Mouse (Mus musculus): ENCODE measurements around the gene Kiss1r. TPM values are rescaled to one million over a fixed set of nuclear protein-coding genes. Genes with fewer than 3 reads are reported as not detected.
"Not testable (repeated sequence)": the region's sequence is repeated elsewhere in the genome, so short reads cannot be mapped to it uniquely, and the experiment has no call there.

Gene Kiss1r
- polyA plus RNA-seq, 1 experiment from 2014 or later, result 1.2 TPM

- Histone ChIP-seq H3K27me3 (peaks cover 16% of the 10 kb centered on the region; the same call in 1 of the 2 replicates), H3K4me1 (peaks cover 13% of the 10 kb centered on the region), H3K4me3 (no peak overlapping the region), H3K4me2 (replicated peaks) (no peak overlapping the region), H3K9me3 (replicated peaks) (no peaks in the 10 kb centered on the region), H3K9ac (no peak overlapping the region), H3K36me3 (peaks cover 13% of the 10 kb centered on the region), H3K27ac (no peak overlapping the region)
- 19% methylated on average over 4 of the region's 4 CpGs for WGBS
- no peak for ATAC-seq (ENCODE audit: low FRiP score)
These were observed 39.9 kb downstream of the Kiss1r start for GRCm38 (mm10) chr10:79956643-79957154.

DNA sequence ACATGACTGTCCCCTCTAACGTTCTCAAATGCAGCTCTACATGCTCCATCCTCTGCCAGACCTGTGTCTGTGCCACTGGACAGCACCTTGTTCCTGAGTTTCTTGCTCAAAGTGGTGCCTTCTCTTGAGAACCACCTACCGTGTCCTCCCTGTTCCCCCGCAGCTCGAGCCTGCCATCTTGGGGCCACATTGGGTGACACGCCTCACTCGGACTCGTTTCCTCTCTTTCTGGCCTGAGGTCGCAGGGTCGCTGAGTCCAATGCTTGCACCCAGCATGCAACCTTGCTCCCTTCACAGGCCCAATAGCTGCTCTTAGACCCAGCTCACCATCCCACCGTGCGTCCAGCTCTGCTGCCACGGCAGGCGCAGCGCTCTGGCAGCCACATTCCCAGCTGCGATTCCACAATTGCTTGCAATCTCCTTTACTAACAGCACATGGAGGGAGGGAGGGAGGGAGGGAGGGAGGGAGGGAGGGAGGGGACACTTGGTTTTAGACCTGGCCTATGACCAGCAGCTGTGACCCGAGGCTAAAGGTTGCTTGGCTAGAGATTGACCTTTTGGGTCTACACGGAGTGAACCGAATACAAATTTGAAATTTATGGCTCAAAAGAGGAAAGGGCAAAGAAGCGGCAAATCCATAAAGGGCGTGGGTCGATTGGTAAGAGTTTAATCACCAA lies 41.5 kb downstream of the Kiss1r start:
- no peak overlapping the region for H3K4me3 ChIP-seq
- WGBS, result 11% methylated on average over 21 of the region's 21 CpGs
- ATAC-seq (ENCODE audit: low FRiP score), result no peak

GRCm38 (mm10) chr10:79959412-79959811 lies 42.6 kb downstream of the Kiss1r start:
- Histone ChIP-seq H3K4me2 (replicated peaks) (peak overlapping the region; percentile 68), H3K4me1 (peaks cover 13% of the 10 kb centered on the region), H3K36me3 (peaks cover 26% of the 10 kb centered on the region), H3K27me3 (peaks cover 13% of the 10 kb centered on the region; the same call in 1 of the 2 replicates), H3K4me3 (peak overlapping the region; percentile 93; the same call in 1 of the 2 replicates)
- whole genome bisulfite sequencing, result 55% methylated on average over 6 of the region's 10 CpGs
- H3K9me3 ChIP-seq (replicated peaks); ATAC-seq (ENCODE audit: low FRiP score); H3K9ac ChIP-seq; H3K27ac ChIP-seq: not testable (repeated sequence)

More for the DNA sequence above, 41.5 kb downstream of the Kiss1r start:
- Histone ChIP-seq H3K27me3 (peaks cover 16% of the 10 kb centered on the region; the same call in 1 of the 2 replicates), H3K4me2 (replicated peaks) (peak overlapping the region; percentile 27; the same call in 1 of the 2 replicates), H3K9me3 (replicated peaks) (no peaks in the 10 kb centered on the region), H3K27ac (no peak overlapping the region), H3K9ac (0 out of 2 replicates have a peak overlapping the region, but pooled peaks have one; percentile 27), H3K4me1 (peaks cover 13% of the 10 kb centered on the region), H3K36me3 (peaks cover 17% of the 10 kb centered on the region)

GRCm38 (mm10) chr10:79959847-79960601 lies 43.3 kb downstream of the Kiss1r start, which contains the start of gene Wdr18:
TSS of gene Wdr18 (plus strand) at chr10:79960152.
- Histone ChIP-seq H3K9me3 (replicated peaks) (no peaks in the 10 kb centered on the region), H3K9ac (peak within 1 kb of the TSS; percentile 83), H3K4me3 (peak within 1 kb of the TSS; percentile 93), H3K4me1 (peaks cover 13% of the 10 kb centered on the region), H3K4me2 (replicated peaks) (peak within 1 kb of the TSS; percentile 68), H3K27me3 (peaks cover 13% of the 10 kb centered on the region; the same call in 1 of the 2 replicates), H3K27ac (peak within 1 kb of the TSS; percentile 72; the same call in 1 of the 2 replicates), H3K36me3 (peaks cover 33% of the 10 kb centered on the region)
- peak; percentile 96 for ATAC-seq (ENCODE audit: low FRiP score)
- under 1% methylated on average over 61 of the region's 61 CpGs for WGBS

DNA sequence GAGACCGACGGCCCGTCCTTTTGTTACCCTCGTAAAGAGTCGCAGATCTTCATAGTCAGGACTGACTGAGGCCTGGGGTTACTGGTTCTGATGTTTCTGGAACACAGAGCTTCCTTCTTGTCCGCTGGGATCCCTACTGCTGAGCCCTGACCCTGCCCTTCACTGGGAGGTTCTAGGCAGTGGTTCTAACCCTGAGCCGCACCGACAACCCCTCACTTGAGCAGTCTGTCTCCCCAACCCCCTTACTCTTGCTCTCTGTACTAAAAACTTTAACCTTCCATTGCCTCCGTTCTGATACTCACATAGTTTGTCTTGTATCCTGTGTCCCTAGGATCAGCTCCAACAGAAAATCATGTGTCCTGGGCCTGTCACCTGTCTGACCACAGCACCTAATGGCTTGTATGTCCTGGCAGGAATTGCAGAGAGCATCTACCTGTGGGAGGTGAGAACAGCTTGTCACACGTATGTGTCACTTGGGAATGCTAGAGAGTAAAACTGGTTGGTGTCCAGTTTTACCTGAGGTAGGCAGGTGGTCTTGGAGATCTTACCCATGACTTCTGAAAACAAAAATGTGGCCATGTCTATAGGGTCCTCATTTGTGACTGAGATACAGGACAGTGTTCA lies 44.0 kb downstream of the Kiss1r start:
- H3K27me3 ChIP-seq, result 0 out of 2 replicates have a peak, but pooled peaks cover 7% of the 10 kb centered on the region
- peaks cover 40% of the 10 kb centered on the region for H3K36me3 ChIP-seq
- peak overlapping the region; percentile 68 for H3K4me2 ChIP-seq (replicated peaks)
- peak overlapping the region; percentile 83 for H3K9ac ChIP-seq
- no peaks in the 10 kb centered on the region for H3K9me3 ChIP-seq (replicated peaks)
- no peak for ATAC-seq (ENCODE audit: low FRiP score)
- H3K4me1 ChIP-seq, result peaks cover 13% of the 10 kb centered on the region
- H3K27ac ChIP-seq, result no peak overlapping the region
- WGBS, result 16% methylated on average over 10 of the region's 10 CpGs
- peak overlapping the region; percentile 93 for H3K4me3 ChIP-seq

- Histone ChIP-seq H3K27me3 (peaks cover 14% of the 10 kb centered on the region), H3K9ac (no peak overlapping the region), H3K9me3 (replicated peaks) (no peaks in the 10 kb centered on the region), H3K27ac (no peak overlapping the region), H3K36me3 (peaks cover 67% of the 10 kb centered on the region), H3K4me1 (peaks cover 9% of the 10 kb centered on the region), H3K4me2 (replicated peaks) (no peak overlapping the region), H3K4me3 (no peak overlapping the region; the same call in 1 of the 2 replicates)
- WGBS, result 94% methylated on average over 7 of the region's 7 CpGs
- ATAC-seq (ENCODE audit: low FRiP score), result no peak
These were observed 48.0 kb downstream of the Kiss1r start for GRCm38 (mm10) chr10:79964727-79965126.

GRCm38 (mm10) chr10:79965325-79965724 lies 48.6 kb downstream of the Kiss1r start:
- no peak for ATAC-seq (ENCODE audit: low FRiP score)
- Histone ChIP-seq H3K36me3 (peaks cover 67% of the 10 kb centered on the region), H3K4me2 (replicated peaks) (no peak overlapping the region), H3K27me3 (peaks cover 20% of the 10 kb centered on the region), H3K4me3 (no peak overlapping the region), H3K27ac (no peak overlapping the region), H3K9me3 (replicated peaks) (no peaks in the 10 kb centered on the region), H3K4me1 (peaks cover 9% of the 10 kb centered on the region), H3K9ac (no peak overlapping the region)
- 92% methylated on average over 5 of the region's 5 CpGs for WGBS

DNA sequence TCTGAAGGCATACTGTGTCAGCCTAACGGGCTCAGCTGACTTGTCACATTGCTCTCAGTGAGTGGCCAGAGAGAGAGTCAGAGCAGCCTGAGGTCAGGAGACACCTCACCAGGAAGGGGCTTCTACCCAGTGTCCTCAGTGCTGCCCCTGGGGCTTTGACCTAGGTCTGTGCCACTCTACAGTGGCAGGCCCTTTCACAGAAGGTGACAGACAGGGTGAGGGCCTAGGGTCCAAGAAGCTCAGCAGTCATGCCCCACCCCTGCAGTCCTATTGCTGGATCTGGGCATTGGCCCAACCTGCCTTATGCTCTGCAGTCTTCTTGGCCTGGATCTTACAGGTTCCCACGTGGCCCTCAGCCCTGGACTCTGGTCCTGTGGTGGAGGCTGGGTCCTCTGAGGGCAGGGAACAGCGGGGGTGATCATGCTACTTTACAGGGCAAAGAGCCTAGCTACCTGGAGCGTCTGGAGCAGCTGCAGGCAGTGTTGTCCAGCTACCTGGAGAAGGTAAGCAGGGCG lies 50.2 kb downstream of the Kiss1r start:
- ATAC-seq (ENCODE audit: low FRiP score), result no peak
- Histone ChIP-seq H3K9me3 (replicated peaks) (no peaks in the 10 kb centered on the region), H3K27ac (no peak overlapping the region), H3K4me2 (replicated peaks) (no peak overlapping the region), H3K4me3 (no peak overlapping the region), H3K9ac (no peak overlapping the region), H3K4me1 (peaks cover 5% of the 10 kb centered on the region), H3K27me3 (peaks cover 36% of the 10 kb centered on the region), H3K36me3 (peaks cover 64% of the 10 kb centered on the region)
- WGBS, result 93% methylated on average over 5 of the region's 5 CpGs

DNA sequence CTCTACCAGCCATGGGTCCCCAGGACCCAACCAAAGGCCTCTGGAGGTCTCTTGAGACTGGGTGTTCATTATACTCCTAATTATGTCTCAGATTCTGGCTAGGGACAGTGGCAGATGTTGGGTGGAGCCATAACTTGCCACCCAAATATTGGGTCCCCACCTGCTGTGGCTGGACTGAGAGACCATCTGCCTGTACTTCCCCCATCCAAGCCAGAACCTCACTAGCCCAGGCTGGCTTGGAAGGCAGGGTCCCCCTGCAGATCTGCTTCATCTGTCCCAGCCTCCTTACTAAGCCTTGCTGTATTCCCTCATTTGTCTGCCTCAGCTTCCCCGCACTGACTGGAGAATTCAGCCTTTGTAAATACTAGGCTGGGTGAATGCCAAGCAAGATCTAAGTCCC lies 51.4 kb downstream of the Kiss1r start:
- ATAC-seq (ENCODE audit: low FRiP score), result no peak
- Histone ChIP-seq H3K4me2 (replicated peaks) (no peak overlapping the region), H3K36me3 (peaks cover 53% of the 10 kb centered on the region), H3K27me3 (peaks cover 47% of the 10 kb centered on the region), H3K4me3 (no peak overlapping the region), H3K4me1 (peaks cover 5% of the 10 kb centered on the region), H3K9me3 (replicated peaks) (no peaks in the 10 kb centered on the region), H3K27ac (no peak overlapping the region), H3K9ac (no peak overlapping the region)
- 95% methylated on average over 1 of the region's 1 CpGs for WGBS

- Histone ChIP-seq H3K27me3 (peaks cover 50% of the 10 kb centered on the region), H3K9me3 (replicated peaks) (no peaks in the 10 kb centered on the region), H3K4me3 (no peak overlapping the region), H3K9ac (no peak overlapping the region), H3K4me2 (replicated peaks) (no peak overlapping the region), H3K4me1 (peaks cover 5% of the 10 kb centered on the region), H3K36me3 (peaks cover 46% of the 10 kb centered on the region), H3K27ac (no peak overlapping the region)
- 10% methylated on average over 3 of the region's 3 CpGs for WGBS
- ATAC-seq (ENCODE audit: low FRiP score), result no peak
These were observed 52.4 kb downstream of the Kiss1r start for GRCm38 (mm10) chr10:79969124-79969568.

- Histone ChIP-seq H3K4me3 (peak within 1 kb of the TSS; percentile 36), H3K9ac (peak within 1 kb of the TSS; percentile 32), H3K9me3 (replicated peaks) (no peaks in the 10 kb centered on the region), H3K27me3 (peaks cover 52% of the 10 kb centered on the region), H3K4me1 (peaks cover 5% of the 10 kb centered on the region), H3K4me2 (replicated peaks) (peak within 1 kb of the TSS; percentile 62), H3K36me3 (peaks cover 42% of the 10 kb centered on the region), H3K27ac (no peak within 1 kb of the TSS)
- WGBS, result 9% methylated on average over 44 of the region's 47 CpGs
- ATAC-seq (ENCODE audit: low FRiP score), result no peak
These were observed 53.8 kb downstream of the Kiss1r start, which contains the start of gene Grin3b for GRCm38 (mm10) chr10:79970415-79971182. TSS of gene Grin3b (plus strand) at chr10:79970715.
